Mouse (Mus musculus) left cerebral cortex, adult 9 months (tissue): ENCODE measurements at regions not wholly inside any gene's neighbourhood (a gene's known extent, or its start where the extent isn't known, plus 50 kb on each side); places are given as distances from the start of the nearest gene placed in this dataset.

Experiments
- DNase-seq, 2 experiments: peaks; one replicate each; pipeline ENCODE4 v3.0.0; 2022; ENCODE audit warnings: low spot score in 2 of 2

DNA sequence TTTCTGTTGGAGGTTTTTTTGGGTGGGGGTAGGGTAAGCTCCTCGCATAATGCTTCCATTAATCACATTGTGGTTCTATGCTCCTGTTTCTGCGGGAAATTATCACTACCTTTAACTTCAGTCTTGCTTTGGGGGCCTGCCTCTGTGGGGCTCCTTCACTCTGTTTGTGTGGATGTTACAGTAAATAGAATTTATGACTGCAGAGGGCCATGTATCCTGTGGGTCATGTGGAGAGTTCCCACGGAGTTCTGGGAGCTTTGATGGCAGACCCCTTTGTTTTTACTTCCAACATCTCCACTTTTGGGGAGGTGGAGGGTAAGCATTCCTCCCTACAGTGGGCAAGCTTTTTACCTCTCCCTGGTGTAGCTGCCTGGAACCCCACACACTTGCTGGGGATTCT is 538.6 kb downstream of the Ptprc start:
- DNase-seq = no peak

DNA sequence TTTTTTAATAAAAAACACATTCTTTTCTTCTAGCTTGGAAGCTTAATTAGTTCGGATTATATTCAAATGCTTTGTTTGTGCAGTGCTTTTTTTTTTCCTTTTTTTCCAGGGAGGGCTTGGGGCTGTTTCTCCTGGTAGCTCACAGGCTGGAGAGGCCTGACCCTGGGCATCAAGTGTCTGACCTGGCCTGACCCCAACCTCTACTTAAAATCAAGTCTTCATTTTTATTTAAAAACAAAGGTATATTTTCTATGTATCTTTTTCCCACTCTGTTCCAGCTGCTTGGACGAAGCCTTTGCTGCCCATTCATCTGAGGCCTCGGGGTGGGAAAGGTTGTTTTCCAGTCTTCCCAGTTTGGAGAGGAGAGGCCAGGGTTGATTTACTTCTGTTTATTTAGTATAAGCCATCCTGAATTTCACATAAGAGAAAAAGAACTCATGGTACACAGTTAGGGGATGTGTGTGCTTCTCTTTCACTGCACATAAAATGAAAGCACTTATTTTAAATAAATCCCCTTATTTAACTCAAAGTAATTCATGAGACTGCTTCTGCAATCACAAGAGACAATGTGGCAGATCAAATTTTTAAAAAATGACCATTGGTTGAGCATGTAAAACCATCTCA is 539.1 kb downstream of the Ptprc start:
- DNase-seq = no peak

DNA sequence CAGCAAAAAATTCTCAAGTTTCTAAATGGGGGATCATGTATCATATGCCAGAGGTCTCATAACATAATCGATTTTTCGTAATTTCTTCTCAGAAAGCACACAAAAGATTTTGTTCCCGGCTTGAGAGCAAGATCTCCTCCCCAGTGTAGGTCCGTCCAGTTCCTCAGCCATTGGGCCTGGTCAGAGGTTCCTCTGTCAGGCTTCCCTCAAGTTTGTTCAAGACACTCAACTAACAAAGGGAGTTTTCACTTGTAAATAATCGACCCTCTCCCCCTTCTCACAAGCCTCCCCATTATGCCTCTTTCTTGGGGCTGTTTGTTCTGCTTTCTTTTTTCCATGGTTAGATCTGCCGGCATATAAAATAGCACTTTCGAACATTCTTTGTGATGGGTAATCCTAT is 539.7 kb downstream of the Ptprc start:
- DNase-seq = no peak

DNA sequence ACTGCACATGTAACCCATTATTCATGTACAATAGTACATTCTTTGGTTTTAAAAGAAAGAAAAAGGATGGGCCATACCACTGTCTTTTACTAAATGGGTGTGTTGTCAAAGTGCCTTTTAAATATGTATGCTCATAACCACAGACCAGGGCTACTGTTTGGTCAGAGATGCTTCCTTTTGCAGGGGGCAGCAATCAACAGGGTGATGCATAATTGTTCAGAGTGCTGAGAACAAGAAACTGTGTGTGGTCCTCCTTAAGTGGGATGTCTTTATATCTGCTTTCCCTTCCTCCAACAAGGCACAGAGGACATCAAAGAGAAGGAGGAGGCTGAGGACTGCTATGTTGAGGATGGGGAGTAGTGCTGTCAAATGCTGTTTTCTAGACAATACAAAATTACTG is 544.0 kb downstream of the Ptprc start:
- DNase-seq = no peak

DNA sequence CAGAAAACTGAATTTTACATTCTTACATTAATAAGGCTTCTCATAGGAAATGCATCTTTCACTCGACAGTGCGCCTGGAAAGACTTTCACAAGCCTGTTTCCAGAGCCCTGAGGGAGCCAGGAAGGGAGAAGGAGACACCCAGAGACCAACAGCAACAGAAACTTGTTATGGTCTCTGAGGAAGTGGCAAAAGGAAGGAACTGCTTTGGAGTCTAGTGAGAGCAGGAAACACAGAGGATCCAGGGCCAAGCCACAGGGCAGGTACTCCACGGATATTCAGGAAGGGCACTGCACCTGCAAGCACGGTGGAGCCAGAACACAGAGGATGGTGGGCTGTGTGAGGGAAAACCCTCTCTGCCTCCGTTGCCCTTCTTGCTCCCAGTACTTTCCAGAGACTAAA is 554.8 kb downstream of the Ptprc start:
- no peak for DNase-seq

DNA sequence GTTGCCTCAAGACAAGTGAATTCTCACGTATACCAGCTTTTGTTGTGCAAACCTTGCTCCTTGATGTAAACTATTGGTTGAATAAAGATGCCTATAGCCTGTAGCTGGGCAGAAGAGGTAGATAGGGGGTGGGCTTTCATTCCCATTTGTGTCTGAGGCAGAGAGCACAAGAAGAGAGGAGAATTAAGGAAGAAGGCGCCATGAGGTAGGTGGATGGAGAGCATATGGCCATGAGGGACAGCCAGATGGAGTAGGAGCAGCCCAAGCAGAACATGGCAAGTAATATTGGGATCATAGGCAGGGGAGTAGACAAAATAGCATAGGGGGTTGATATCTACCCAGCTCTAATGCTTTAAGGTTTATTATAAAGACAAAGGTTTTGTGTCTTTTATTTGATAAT is 557.3 kb downstream of the Ptprc start:
- peak in 1 of 2 experiments; percentile 19 for DNase-seq

DNA sequence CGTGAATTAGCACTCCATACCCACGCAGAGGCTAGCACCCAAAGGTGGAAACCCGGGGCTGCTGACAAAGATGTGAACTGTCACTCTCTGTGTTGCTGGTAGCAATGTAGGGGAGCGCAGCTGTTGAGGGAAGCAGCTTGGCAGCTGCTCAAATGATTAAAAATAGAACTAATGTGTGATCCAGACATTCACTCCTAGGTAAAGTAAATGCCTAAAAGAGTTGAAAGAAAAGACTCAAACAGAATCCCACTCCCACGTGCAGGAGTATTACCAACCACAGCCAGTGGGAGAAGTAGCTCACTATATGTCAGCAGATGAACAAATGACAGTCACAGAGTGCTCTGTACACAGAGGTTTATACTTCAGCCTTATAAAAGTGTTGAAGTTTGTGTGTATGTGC is 558.0 kb downstream of the Ptprc start:
- DNase-seq = peak; percentile 43 to 47

DNA sequence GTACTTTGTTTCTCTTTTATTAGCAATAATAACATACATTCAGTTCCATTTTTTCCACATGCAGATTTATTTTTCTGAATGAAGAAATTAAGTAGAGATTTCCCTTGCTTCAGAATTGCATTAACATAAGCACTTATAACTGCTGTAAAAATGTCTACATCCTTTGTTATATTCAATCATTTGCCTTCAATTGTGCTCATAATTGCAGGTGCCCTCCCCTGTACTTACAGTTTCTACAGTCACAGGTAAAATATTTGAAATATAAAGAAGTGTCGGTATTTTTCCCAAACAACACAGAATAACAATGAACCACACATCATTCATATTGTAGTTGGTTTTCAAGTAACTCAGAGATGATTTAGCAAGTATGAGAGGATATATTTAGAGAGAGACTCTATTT is 568.8 kb downstream of the Ptprc start:
- no peak for DNase-seq

DNA sequence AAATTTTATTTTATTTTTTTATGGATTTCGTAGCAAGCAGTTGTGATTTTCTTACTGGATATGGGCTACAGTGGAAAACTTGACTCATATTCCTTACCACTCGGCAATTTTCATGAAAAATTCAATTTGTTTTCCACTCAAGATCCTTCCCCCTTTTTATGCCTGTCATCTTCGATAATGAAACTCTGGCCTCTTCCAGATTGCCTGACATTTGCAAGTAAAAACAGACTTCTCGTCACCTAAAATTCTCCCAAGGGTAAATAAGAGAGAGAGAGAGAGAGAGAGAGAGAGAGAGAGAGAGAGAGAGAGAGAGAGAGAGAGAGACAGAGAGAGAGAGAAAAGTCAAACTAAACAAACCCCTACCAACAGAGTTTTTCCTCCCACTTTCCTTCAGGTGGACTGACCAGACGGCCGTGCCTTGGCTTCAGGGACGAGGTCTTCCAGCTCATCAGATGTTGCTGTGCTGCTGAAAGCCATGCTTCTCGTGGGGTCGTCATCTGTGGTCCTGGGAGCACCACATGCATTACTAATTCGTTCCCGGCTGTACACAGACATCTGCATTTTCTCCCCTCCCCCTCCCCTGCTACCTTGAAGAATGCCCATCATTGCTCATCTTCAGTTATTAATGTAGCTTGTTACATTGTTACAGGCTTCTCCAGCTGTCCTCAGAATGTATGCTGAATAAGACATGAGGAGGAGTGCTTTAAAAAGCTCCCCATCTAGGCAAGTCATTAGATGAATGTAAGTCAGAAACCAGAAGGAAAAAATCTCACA is 569.4 kb downstream of the Ptprc start:
- DNase-seq = no peak

DNA sequence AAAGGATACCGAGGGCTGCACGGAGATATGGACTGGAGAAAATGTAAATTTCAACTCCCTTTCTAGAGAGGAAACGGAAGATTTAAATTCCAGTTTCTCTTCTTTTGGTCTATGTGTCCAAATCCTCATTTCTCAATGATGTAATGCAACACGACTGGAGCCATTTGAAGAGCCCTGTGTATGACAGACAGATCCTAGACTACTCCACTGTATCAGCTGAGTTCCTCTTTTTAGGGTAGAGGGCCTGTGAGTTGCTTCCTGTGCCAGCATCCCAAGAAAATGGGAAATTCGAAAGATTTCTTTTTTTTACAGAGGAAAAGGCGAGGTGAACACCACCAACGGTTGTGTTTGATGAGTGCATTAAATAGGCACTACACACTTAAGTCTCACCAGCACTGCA is 581.8 kb downstream of the Ptprc start:
- DNase-seq = no peak

DNA sequence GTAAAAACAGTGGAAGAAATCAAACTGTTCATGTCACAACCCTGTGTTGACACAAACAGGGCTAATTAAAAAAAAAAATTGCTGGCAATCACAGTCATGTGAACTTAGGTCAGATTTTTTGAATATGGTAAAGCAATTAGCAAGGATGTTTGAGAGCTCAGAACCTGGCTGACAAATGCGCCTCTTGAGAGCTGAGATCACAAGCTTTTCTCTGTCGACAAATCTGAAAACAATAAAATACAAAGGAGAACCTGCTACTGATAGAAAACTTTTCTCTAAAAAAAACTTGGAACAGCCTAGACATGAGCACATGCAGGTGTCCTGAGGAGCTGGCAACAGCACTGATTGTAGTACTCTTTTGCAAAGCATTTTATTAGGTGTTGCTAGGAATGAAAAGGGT is 583.6 kb downstream of the Ptprc start:
- DNase-seq = no peak

DNA sequence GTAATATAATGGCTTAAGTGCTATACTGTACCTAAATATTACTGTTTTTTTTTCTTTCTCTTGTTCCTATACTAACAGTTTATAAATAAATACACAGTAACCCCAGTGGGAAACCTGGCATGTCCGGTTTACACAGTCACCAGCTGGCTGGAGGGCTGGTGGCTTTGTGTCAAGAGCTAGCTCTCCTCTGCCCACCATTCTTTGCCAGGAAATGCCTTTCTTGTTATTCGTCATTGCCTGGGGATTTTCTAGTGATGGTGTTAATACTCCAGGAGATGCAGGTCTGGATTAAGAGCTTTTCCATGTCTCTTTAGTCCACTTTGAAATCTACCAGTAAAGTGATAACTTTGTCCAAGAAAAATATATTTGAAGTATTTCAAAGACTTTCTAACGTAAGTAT is 584.2 kb downstream of the Ptprc start:
- DNase-seq = no peak

DNA sequence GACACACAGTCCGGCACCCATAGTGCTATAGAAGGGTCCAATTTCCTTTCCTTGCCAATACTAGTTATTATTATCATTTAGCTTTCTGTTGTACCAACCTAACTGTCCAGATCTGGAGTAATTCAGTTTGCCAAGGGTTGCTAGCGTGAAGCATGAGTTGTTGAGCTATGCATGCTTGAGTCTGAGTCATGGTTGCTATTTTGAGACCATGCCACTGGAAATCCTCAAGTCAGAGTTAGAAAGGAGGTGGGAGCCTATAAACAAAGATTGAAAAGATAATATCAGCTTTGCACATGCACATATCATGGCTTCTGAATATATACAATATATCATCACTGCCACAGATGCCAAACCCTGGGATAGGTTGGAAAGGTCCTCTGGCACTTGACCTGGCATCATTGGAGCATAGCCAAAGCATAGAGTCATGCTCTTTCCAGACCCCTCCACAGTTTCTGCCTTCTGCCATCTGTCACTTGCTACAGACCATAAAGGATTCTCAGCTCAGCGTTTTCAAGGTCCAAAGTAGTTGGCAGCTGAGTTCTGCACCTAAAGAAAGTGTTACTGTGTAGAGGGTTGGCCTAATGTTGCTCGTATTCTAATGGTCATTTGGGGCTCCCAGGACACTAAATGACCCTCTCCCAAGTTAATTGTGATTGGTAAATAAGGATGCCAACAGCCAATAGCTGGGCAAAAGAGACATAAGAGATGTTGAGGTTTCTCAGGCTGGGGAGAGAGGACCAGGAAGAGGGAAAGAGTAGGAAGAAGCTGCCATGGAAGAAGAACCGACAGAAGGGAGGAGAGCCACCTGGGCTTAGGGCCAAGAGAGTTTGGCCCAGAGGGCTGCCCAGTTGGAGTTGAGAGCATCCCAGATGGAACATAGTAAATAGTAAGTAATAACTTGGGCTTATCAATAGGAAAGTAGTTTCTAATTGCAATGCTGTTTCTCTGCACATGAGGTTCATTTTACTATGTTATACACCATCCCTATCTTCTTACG is 586.9 kb downstream of the Ptprc start:
- DNase-seq = peak in 1 of 2 experiments; percentile 27

DNA sequence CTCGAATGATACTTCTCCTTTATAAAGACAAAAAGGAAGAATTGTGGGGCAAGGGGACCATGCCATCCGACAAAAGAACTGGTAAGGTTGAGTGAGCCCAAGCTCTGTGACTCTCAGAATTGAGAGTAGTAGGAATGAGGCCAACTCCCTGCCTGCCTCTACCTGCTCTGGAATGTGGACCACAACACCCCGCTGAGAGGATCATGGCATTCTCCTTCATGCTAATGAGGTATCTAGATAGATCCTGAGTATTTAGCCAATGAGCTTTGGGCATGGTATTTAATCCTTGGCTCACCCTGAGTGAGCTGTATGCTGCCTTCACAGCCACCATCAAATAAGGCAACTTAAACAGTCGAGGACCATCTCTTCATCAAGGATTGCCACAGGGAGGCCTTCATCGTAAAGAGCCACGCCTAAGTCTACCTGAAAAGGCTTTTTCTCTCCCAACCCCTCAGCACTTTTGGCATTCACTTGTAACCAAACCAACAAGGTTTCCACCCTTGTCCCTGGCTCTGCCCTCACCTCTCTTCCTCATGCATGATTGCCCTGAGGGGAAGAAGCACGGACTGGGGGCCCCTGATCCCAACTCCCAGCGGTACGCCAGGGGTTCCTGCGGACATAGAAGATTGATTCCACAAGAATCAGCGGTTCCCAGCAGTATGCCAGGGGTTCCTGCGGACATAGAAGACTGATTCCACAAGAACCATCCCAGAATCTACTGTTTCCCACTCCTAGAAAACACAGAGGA is 587.9 kb downstream of the Ptprc start:
- DNase-seq = no peak

DNA sequence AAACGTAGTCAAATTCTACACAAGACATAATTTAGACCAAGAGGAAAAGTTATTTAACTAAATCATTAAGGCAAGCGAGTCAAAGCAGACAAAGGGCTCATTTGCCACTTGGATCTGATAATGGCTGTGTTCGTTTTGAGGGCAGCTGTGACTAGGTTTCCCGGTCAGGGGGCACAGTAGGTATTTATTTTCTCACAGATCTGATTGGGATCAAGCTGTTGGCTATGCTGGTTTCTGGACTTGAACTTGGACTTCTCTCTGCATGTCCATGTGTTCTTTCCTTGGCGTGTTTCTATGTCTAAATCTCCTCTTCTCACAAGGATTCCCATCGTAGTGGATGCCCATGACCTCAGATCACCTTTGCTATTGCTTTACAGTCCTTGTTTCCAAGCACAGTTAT is 590.8 kb downstream of the Ptprc start:
- DNase-seq = no peak

DNA sequence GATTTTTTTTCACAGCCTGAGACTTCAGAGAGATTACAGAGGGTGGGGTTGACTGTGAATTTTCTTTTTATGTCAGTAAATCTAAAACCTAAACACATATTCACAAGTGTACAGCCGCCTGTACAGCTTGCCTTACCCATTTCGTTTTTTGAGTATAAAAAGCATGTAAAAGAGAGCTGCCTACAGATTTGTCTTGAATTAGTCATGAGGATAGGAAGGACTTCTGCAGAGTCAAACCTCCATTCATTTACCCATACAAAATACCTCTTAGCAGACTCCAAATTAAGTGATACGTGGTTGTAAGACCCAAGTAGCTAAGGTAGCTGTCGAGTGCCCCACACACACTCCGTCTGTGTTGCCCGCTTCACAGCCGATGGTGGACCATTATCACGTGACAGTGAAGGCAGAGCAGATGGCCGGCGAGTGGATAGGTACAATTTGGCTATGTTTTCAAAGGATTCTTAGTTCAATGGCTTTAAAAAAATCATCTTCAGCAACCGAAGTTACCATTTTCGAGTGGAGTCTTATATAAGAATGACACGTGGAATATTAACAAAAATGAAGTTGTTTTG is 591.3 kb downstream of the Ptprc start:
- peak in 1 of 2 experiments; percentile 19 for DNase-seq

DNA sequence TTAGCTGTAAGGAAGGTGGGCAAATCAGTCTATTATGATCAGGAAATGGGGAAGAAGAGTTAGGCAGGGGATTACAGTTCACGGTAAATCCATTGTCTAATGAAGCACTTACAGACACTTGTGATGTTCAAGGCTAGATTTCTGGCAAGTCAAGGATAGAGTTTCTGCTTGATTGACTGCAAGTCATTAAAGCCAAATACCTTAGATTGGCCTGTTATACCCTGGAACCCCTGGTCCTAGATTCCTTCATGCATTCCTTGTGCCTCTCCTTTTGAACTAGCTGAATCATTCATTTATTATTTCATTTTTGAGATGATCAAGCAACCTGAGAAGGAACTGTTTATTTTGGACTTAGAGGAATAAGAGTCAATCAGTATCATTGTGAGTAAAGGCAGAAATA is 597.9 kb downstream of the Ptprc start:
- DNase-seq = no peak

DNA sequence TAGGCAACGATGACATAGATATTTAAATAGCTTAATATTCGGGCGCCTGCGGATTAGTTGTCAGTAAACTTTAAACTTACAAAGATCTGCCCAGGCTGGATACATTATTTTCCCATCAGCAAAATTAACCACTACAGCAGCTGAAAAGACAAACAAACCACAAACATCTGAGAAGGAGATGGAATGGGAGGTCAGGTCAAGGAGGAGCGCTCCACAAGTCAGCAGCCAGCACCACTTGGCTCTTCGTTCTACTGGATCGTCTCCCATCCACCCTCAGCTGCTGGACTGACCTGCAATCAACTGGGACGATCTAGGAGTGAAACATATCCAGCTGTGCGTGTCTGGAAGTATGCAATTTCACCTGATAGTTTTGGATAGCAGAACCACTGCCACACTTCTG is 599.3 kb downstream of the Ptprc start:
- DNase-seq = no peak

DNA sequence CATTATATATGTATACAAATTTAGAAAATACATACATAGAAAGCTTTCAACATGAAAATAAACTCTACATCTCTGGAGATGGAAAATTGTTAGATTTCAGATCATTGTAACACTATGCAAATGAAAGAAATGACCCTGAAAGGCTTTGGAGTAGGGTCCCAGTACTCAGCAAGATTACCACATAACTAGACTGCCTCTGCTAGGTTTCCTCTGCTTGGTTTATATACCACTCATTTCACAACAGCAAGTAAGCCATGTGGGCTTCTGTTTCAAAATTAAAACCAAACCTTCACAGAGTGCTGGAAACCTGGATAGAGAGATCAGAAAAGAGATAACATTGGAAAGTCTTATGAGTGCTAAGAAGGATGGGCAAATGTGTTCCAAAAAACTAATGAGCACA is 600.1 kb downstream of the Ptprc start:
- no peak for DNase-seq

DNA sequence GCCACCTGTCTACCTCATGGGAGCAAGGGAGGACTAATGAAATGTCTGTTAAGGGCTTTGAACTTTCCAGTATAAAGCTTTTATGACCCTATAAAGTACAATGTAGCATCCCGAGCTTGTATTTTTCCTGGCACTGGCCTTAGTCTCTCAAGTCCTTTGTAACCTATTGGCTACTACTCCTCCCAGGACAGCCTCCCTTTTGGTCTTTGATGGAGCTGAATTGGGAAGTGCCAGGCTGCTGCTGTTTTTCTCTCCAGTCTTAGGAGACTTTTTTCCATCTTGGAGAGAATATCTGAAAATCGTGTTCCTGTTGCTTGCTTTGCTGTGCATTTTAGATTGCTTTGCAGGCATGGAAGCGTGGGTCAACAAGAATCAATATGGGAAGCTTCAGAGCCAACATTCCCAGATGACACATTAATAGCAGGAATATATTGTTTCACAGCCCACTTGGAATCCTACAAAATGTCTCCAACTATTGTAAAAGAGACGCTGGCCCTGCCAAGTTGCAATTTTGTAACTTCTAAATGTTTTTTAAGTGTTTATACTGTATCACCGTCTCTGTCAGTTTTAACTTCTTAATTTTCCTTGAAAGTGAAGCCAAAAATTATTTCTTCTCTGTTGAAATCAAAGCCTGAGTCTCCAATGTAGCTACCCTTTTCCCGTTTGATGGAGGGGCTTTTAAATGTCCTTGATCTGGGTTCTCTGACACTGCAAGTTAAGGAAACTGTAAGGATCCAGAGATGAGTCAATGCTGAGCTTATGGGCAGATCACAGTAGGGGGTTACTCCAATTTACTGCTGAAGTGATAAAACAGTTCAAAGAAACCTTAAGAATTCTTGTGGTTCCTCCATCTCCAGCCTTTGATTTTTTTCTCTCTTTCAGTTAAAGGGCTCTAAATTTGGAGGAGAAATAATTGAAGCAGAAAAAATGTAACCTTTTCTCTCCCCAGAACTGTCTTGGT is 603.3 kb downstream of the Ptprc start:
- DNase-seq = no peak
